Mouse (Mus musculus): ENCODE data around the gene BC025446. TPM values are rescaled to one million over a fixed set of nuclear protein-coding genes. Genes with fewer than 3 reads are reported as not detected.

Gene BC025446
- not detected in 2 replicates for polyA plus RNA-seq (2012; rRNA removed)

DNA sequence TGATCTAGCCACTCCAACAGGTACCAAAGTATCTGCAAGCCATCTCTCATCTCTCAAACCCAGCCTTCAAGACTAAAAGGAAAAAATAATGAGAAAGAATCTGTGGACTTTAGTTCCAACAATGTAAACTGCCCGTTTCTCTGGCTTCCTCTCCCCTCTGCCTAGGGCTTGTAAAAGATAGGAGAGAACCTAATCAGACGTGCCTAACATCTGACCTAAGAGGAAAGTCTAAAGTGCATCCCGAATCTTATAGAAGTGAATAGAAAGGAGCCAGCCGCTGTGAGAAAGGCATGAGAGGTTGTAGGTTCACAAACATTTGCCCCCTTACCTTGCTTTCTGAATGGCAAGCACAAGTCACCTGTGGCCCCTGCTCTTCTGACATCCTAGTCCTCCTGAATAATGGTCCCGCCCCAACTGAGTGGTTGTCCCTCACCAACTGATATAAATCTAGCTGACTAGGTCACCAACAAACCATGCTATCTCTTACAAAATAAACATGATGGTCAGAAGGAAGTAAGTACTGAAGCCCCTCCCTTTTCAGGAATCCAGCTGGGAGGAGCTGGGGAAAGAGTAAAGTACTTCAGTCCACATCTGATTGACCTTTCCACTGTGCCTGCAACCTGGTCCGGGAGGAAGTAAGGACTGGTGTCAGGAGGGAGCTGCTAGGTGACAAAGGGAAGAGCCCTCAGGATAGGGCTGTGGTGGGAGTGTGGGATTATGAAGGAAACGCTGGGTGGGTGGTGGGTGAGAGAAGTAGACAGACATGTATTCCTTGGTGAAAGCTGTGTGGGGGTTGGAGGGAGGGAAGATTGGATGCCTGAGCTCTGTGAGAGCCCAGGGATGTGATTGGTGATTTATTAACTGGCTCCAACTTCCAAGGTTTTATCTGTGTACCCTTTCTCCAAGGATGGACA lies at the start of gene BC025446:
TSS of gene BC025446 (plus strand) at position 599 of the 914 bp plus-strand sequence.

DNA sequence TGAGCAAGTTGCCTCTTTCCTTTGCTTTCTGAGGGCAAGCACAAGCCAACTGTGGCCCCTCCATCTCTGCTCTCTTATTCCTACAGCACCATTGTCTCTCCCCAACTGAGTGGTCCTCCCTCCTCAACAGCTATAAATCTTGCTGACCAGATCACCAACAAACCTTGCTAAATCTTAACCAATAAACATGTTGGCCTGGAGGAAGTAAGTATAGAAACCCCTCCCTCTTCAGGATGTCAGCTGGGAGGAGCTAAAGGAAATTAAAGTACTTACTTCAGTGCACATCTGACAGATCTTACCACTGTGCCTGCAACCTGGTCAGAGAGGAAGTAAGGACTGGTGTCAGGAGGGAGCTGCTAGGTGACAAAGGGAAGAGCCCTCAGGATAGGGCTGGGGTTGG lies 51.9 kb downstream of the BC025446 start, which contains the start of gene Ly6f:
TSS of gene Ly6f (plus strand) at position 301 of the 400 bp plus-strand sequence.

Other genes with a start within 250 kb of the BC025446 start
- gene Ly6i, start 232.9 kb upstream of the BC025446 start, polyA plus RNA-seq (2012; rRNA removed): not detected in 2 replicates
- gene Ly6a, start 218.3 kb upstream of the BC025446 start, polyA plus RNA-seq (2012; rRNA removed): 7.6 and 35.2 TPM in 2 replicates
- 29.1 and 29.7 TPM in 2 replicates for gene Ly6c1, start 167.5 kb upstream of the BC025446 start, polyA plus RNA-seq (2012; rRNA removed)
- gene Ly6c2, start 104.4 kb upstream of the BC025446 start, polyA plus RNA-seq (2012; rRNA removed): 0.60 and 0.71 TPM in 2 replicates
- not detected in 2 replicates for gene Ly6g, start 61.1 kb upstream of the BC025446 start, polyA plus RNA-seq (2012; rRNA removed)
- not detected in 2 replicates for gene Ly6f, start 52.0 kb downstream of the BC025446 start, polyA plus RNA-seq (2012; rRNA removed)